Mouse (Mus musculus) CH12.LX (cell line): Measurements from ENCODE around the gene Pigl. TPM values are rescaled to one million over a fixed set of nuclear protein-coding genes. Genes with fewer than 3 reads are reported as not detected.

Source experiments
- DNase-seq: peaks from one replicate; pipeline ENCODE4 v3.0.0-alpha.2; 2013; ENCODE audit errors: extremely low read depth
- H3K27ac ChIP-seq: 2 replicates; pipeline ENCODE4 v1.5.1; 2012; ENCODE audit warnings: low read depth, mild to moderate bottlenecking, control low read depth, moderate library complexity; ENCODE audit not compliant: insufficient read depth
- H3K27me3 ChIP-seq: replicated peaks from 2 replicates; pipeline ENCODE3; 2012; ENCODE audit warnings: inconsistent platforms
- H3K36me3 ChIP-seq, 2 experiments: replicated peaks in 1 of 2; 2 replicates each; pipeline versions ENCODE3 to v1.6.1; 2012; ENCODE audit warnings: inconsistent platforms in 1 of 2, low read length in 1 of 2, mild to moderate bottlenecking in 1 of 2, mixed read lengths in 1 of 2, moderate library complexity in 1 of 2; ENCODE audit not compliant: control insufficient read depth in 1 of 2, insufficient read depth in 1 of 2
- H3K4me1 ChIP-seq, 2 experiments: 2 replicates each; pipeline ENCODE4 v1.6.1; 2012; ENCODE audit warnings: inconsistent platforms in 1 of 2, moderate library complexity in 1 of 2; ENCODE audit not compliant: insufficient read depth in 2 of 2, control insufficient read depth in 1 of 2
- H3K4me2 ChIP-seq: 2 replicates; pipeline ENCODE4 v1.6.1; 2012; ENCODE audit warnings: low read depth, mild to moderate bottlenecking, control low read depth; ENCODE audit not compliant: poor library complexity, insufficient read depth, severe bottlenecking
- H3K4me3 ChIP-seq, 3 experiments: fragments of 150-350 bp in 1 of 3; sonication (generic) in 1 of 3; replicated peaks in 1 of 3; 2 replicates each; pipeline versions ENCODE3 to v1.5.1; 2011 to 2012; ENCODE audit warnings: low read depth in 2 of 3, low read length in 2 of 3, mild to moderate bottlenecking in 2 of 3, moderate library complexity in 2 of 3, control low read depth in 1 of 3, improper control_type of control experiment in 1 of 3, inconsistent platforms in 1 of 3, mixed read lengths in 1 of 3; ENCODE audit not compliant: poor library complexity in 1 of 3
- H3K79me2 ChIP-seq: replicated peaks from 2 replicates; pipeline ENCODE4 v1.6.1; 2012; ENCODE audit warnings: mild to moderate bottlenecking, moderate library complexity; ENCODE audit not compliant: control insufficient read depth, poor library complexity, insufficient read depth, severe bottlenecking; ENCODE audit errors: extremely low read depth
- H3K9ac ChIP-seq: 2 replicates; pipeline ENCODE4 v1.6.1; 2012; ENCODE audit warnings: low read depth, mild to moderate bottlenecking, control low read depth, moderate library complexity; ENCODE audit not compliant: insufficient read depth
- H3K9me3 ChIP-seq: replicated peaks from 2 replicates; pipeline ENCODE3; 2012; ENCODE audit warnings: low read length, inconsistent platforms, mixed read lengths
- BHLHE40 ChIP-seq: IDR thresholded peaks from 2 replicates; pipeline ENCODE4 v1.6.1; 2011; ENCODE audit warnings: mild to moderate bottlenecking, low read depth, low read length, improper control_type of control experiment
- CHD1 ChIP-seq: IDR thresholded peaks from 2 replicates; pipeline ENCODE4 v1.6.1; 2012; ENCODE audit warnings: low read depth, low read length, improper control_type of control experiment, inconsistent platforms
- CTCF ChIP-seq, 2 experiments: IDR thresholded peaks in 1 of 2; conservative IDR thresholded peaks in 1 of 2; 2 replicates each; pipeline ENCODE4 v1.5.1; 2011 to 2012; ENCODE audit warnings: low read depth in 2 of 2, low read length in 2 of 2, improper control_type of control experiment in 1 of 2, inconsistent platforms in 1 of 2, mild to moderate bottlenecking in 1 of 2, moderate library complexity in 1 of 2
- ETS1 ChIP-seq: conservative IDR thresholded peaks from 2 replicates; pipeline ENCODE4 v1.6.1; 2012; ENCODE audit warnings: low read depth, mild to moderate bottlenecking, inconsistent platforms, low read length, improper control_type of control experiment, moderate library complexity
- GABPA ChIP-seq: IDR thresholded peaks from 2 replicates; pipeline ENCODE4 v1.6.1; 2012; ENCODE audit warnings: low read depth, low read length, improper control_type of control experiment, inconsistent platforms; ENCODE audit not compliant: insufficient replicate concordance
- HCFC1 ChIP-seq: IDR thresholded peaks from 2 replicates; pipeline ENCODE4 v1.6.1; 2012; ENCODE audit warnings: low read depth, mild to moderate bottlenecking, inconsistent platforms, low read length, improper control_type of control experiment
- JUND ChIP-seq: conservative IDR thresholded peaks from 2 replicates; pipeline ENCODE4 v1.6.1; 2011; ENCODE audit warnings: low read depth, low read length, improper control_type of control experiment
- KAT2A ChIP-seq: IDR thresholded peaks from 2 replicates; pipeline ENCODE4 v1.6.1; 2012; ENCODE audit warnings: low read length, improper control_type of control experiment, inconsistent platforms; ENCODE audit not compliant: insufficient replicate concordance
- MAFK ChIP-seq: IDR thresholded peaks from 2 replicates; pipeline ENCODE4 v1.6.1; 2011; ENCODE audit warnings: low read length, improper control_type of control experiment; ENCODE audit not compliant: insufficient replicate concordance
- MEF2A ChIP-seq: IDR thresholded peaks from 2 replicates; pipeline ENCODE4 v1.6.1; 2014; ENCODE audit warnings: low read depth, mild to moderate bottlenecking, inconsistent platforms, low read length, improper control_type of control experiment, borderline replicate concordance
- MXI1 ChIP-seq: IDR thresholded peaks from 2 replicates; pipeline ENCODE4 v1.6.1; 2011; ENCODE audit warnings: mild to moderate bottlenecking, low read depth, low read length, improper control_type of control experiment
- MYC ChIP-seq: IDR thresholded peaks from 2 replicates; pipeline ENCODE4 v1.6.1; 2011; ENCODE audit warnings: low read depth, mild to moderate bottlenecking, improper control_type of control experiment, low read length
- NELFE ChIP-seq: IDR thresholded peaks from 2 replicates; pipeline ENCODE4 v1.6.1; 2011; ENCODE audit warnings: low read depth, low read length, improper control_type of control experiment
- POLR2A ChIP-seq: IDR thresholded peaks from 2 replicates; pipeline ENCODE4 v1.6.1; 2011; ENCODE audit warnings: low read depth, mild to moderate bottlenecking, improper control_type of control experiment, low read length
- POLR2AphosphoS2 ChIP-seq: IDR thresholded peaks from 2 replicates; pipeline ENCODE4 v1.6.1; 2011; ENCODE audit warnings: low read depth, low read length, improper control_type of control experiment
- RAD21 ChIP-seq: IDR thresholded peaks from 2 replicates; pipeline ENCODE4 v1.6.1; 2011; ENCODE audit warnings: low read depth, mild to moderate bottlenecking, low read length, improper control_type of control experiment, moderate library complexity
- SIN3A ChIP-seq: IDR thresholded peaks from 2 replicates; pipeline ENCODE4 v1.6.1; 2012; ENCODE audit warnings: low read length, improper control_type of control experiment, inconsistent platforms
- SMC3 ChIP-seq: IDR thresholded peaks from 2 replicates; pipeline ENCODE4 v1.6.1; 2011; ENCODE audit warnings: low read depth, low read length, improper control_type of control experiment
- TBP ChIP-seq: conservative IDR thresholded peaks from 2 replicates; pipeline ENCODE4 v1.6.1; 2011; ENCODE audit warnings: low read depth, low read length, improper control_type of control experiment
- USF1 ChIP-seq: IDR thresholded peaks from 2 replicates; pipeline ENCODE4 v1.6.1; 2014; ENCODE audit warnings: low read depth, mild to moderate bottlenecking, inconsistent platforms, low read length, improper control_type of control experiment
- ZC3H11A ChIP-seq: IDR thresholded peaks from 2 replicates; pipeline ENCODE4 v1.6.1; 2012; ENCODE audit warnings: low read depth, mild to moderate bottlenecking, inconsistent platforms, low read length, improper control_type of control experiment
- ZKSCAN1 ChIP-seq: IDR thresholded peaks from 2 replicates; pipeline ENCODE4 v1.6.1; 2012; ENCODE audit warnings: low read depth, inconsistent platforms, low read length, improper control_type of control experiment, borderline replicate concordance
- ZMIZ1 ChIP-seq: IDR thresholded peaks from 2 replicates; pipeline ENCODE4 v1.6.1; 2012; ENCODE audit warnings: low read depth, mild to moderate bottlenecking, inconsistent platforms, low read length, improper control_type of control experiment
- ZNF384 ChIP-seq: IDR thresholded peaks from 2 replicates; pipeline ENCODE4 v1.6.1; 2012; ENCODE audit warnings: low read depth, low read length, improper control_type of control experiment, inconsistent platforms
- dilution Hi-C: fragments of 300-500 bp; cut with MboI; formaldehyde crosslinking; loops from 2 replicates; pipeline ENCODE4 v1.14.3; 2020; ENCODE audit warnings: low sequenced_read_pairs; ENCODE audit not compliant: extremely low pct_unique_long_range_greater_than_20kb, extremely low pct_ligation_motif_present
- in situ Hi-C: fragments of 300-500 bp; cut with MboI; formaldehyde crosslinking; loops from 3 replicates; pipeline ENCODE4 v1.14.3; 2019; ENCODE audit warnings: low sequenced_read_pairs, low pct_ligation_motif_present, low pct_unique_long_range_greater_than_20kb, mixed read lengths
- polyA plus RNA-seq: library from polyadenylated mRNA; unstranded; fragments of >175 nt; gene quantifications from 2 replicates; pipeline ENCODE4 v1.2.1, GENCODE M21; 2012; ENCODE audit warnings: low read depth; ENCODE audit not compliant: insufficient read length
- total RNA-seq, 2 experiments: library from RNA; depleted of rRNA; stranded (reverse); fragments of 300-350 nt in 1 of 2; fragments of >200 nt in 1 of 2; gene quantifications; 2 replicates each; pipeline ENCODE4 v1.2.3; 2012 to 2014

The Pigl gene
- total and polyA plus RNA-seq, 3 experiments, result 4.4 to 9.1 (median 5.6) TPM

GRCm38 (mm10) chr11:62478931-62479330, 20.7 kb downstream of the Pigl start:
- H3K27ac ChIP-seq, result no peak overlapping the region
- peaks cover 0 to 9% of the 10 kb centered on the region in 2 experiments; a peak in 2 of 4 replicates for H3K4me1 ChIP-seq
- dilution Hi-C loops, result no loop called here
- no peak overlapping the region for H3K9ac ChIP-seq
- H3K27me3 ChIP-seq, result no peaks in the 10 kb centered on the region
- H3K4me2 ChIP-seq, result no peak overlapping the region
- no peaks in the 10 kb centered on the region for H3K79me2 ChIP-seq
- no peaks in the 10 kb centered on the region for H3K9me3 ChIP-seq
- DNase-seq, result no peak
- in situ Hi-C loops, result no loop called here
- H3K4me3 ChIP-seq, result no peak overlapping the region
- TF ChIP-seq NELFE (no peak), SMC3 (no peak), CHD1 (no peak), POLR2AphosphoS2 (no peak), MXI1 (no peak), MYC (no peak), GABPA (no peak), ZC3H11A (no peak), USF1 (no peak)
- H3K36me3 ChIP-seq, result peaks cover 0 to 8% of the 10 kb centered on the region in 2 experiments

- H3K4me3 ChIP-seq, result no peak overlapping the region
- H3K4me2 ChIP-seq, result no peak overlapping the region
- H3K36me3 ChIP-seq, result peaks cover 0 to 7% of the 10 kb centered on the region in 2 experiments
- in situ Hi-C loops, result no loop called here
- H3K4me1 ChIP-seq, result peaks cover 0 to 9% of the 10 kb centered on the region in 2 experiments; a peak in 2 of 4 replicates
- no peak for DNase-seq
- no peaks in the 10 kb centered on the region for H3K27me3 ChIP-seq
- dilution Hi-C loops, result no loop called here
- H3K27ac ChIP-seq, result no peak overlapping the region
- H3K9me3 ChIP-seq, result no peaks in the 10 kb centered on the region
- no peak overlapping the region for H3K9ac ChIP-seq
- H3K79me2 ChIP-seq, result no peaks in the 10 kb centered on the region
- no peak for TF ChIP-seq BHLHE40
- TF ChIP-seq ETS1, result no peak
- no peak for TF ChIP-seq MYC
- no peak for TF ChIP-seq GABPA
- no peak for TF ChIP-seq MEF2A
- TF ChIP-seq JUND, result no peak
- no peak for TF ChIP-seq TBP
- no peak for TF ChIP-seq POLR2AphosphoS2
- TF ChIP-seq, all 38 proteins: peak for 0
Observed at GRCm38 (mm10) chr11:62479581-62479980, 21.3 kb downstream of the Pigl start.

GRCm38 (mm10) chr11:62486949-62487348, 28.7 kb downstream of the Pigl start:
- Histone ChIP-seq H3K79me2 (no peaks in the 10 kb centered on the region), H3K4me1 (peaks cover 0 to 5% of the 10 kb centered on the region in 2 experiments; a peak in 1 of 4 replicates), H3K9me3 (no peaks in the 10 kb centered on the region), H3K4me2 (no peak overlapping the region), H3K27me3 (no peaks in the 10 kb centered on the region), H3K4me3 (no peak overlapping the region), H3K36me3 (peaks cover 0 to 2% of the 10 kb centered on the region in 2 experiments), H3K9ac (no peak overlapping the region), H3K27ac (no peak overlapping the region)
- in situ Hi-C loops (no loop called here), dilution Hi-C loops (no loop called here)
- DNase-seq, result no peak
- TF ChIP-seq MEF2A (no peak), CTCF (conservative IDR thresholded peaks at IDR 0.05 in 1 of 2, IDR thresholded peaks at IDR 0.05 in 1 of 2; ENCODE audit: low read depth in 2 of 2, low read length in 2 of 2) (no peak), RAD21 (no peak), ZMIZ1 (no peak), HCFC1 (no peak), ETS1 (no peak), ZNF384 (no peak), POLR2A (no peak), USF1 (no peak), ZKSCAN1 (no peak), SIN3A (no peak), KAT2A (no peak), TBP (no peak), NELFE (no peak), MAFK (no peak)
